Mouse (Mus musculus) intestine, embryonic 16.5 days (tissue): ENCODE results near the gene Zfp568. TPM values are rescaled to one million over a fixed set of nuclear protein-coding genes. Genes with fewer than 3 reads are reported as not detected.

ENCODE experiments used
- ATAC-seq: fragments of 200-750 bp; cut with Nextera tagmentation; 2 replicates; pipeline ENCODE4 v1.8.0; 2017; ENCODE audit warnings: moderate TSS enrichment, moderate library complexity
- H3K27ac ChIP-seq: fragments of 300-500 bp; sonication (generic); 2 replicates; pipeline ENCODE4 v1.5.1; 2014; ENCODE audit warnings: mild to moderate bottlenecking, low read length
- H3K27me3 ChIP-seq: fragments of 300-500 bp; sonication (generic); replicated peaks from 2 replicates; pipeline ENCODE4 v1.6.1; 2014; ENCODE audit warnings: low read length, control low read depth, mixed read lengths; ENCODE audit not compliant: control insufficient read depth, insufficient read depth
- H3K36me3 ChIP-seq: fragments of 300-500 bp; sonication (generic); 2 replicates; pipeline ENCODE4 v1.6.1; 2014; ENCODE audit warnings: low read length, control low read depth; ENCODE audit not compliant: control insufficient read depth, insufficient read depth
- H3K4me1 ChIP-seq: fragments of 300-500 bp; sonication (generic); 2 replicates; pipeline ENCODE4 v1.6.1; 2014; ENCODE audit warnings: low read length, control low read depth, mixed read lengths; ENCODE audit not compliant: control insufficient read depth, insufficient read depth
- H3K4me2 ChIP-seq: fragments of 300-500 bp; sonication (generic); 2 replicates; pipeline ENCODE4 v1.6.1; 2014; ENCODE audit warnings: low read depth, low read length, control low read depth
- H3K4me3 ChIP-seq: fragments of 300-500 bp; sonication (generic); 2 replicates; pipeline ENCODE4 v1.5.1; 2014; ENCODE audit warnings: mild to moderate bottlenecking, low read length
- H3K9ac ChIP-seq: fragments of 300-500 bp; sonication (generic); 2 replicates; pipeline ENCODE4 v1.6.1; 2014; ENCODE audit warnings: low read depth, low read length
- H3K9me3 ChIP-seq: fragments of 300-500 bp; sonication (generic); 2 replicates; pipeline ENCODE4 v1.6.1; 2016; ENCODE audit warnings: low read length, control low read depth; ENCODE audit not compliant: control insufficient read depth
- WGBS: fragments of 180-500 bp; shearing (Covaris S2); extraction: QIAGEN DNeasy Blood & Tissue Kit; methylation state at CpG from one replicate; pipeline ENCODE4 v1.1.7; 2014; 5-methylcytosine and 5-hydroxymethylcytosine counted together
- polyA plus RNA-seq: library from polyadenylated mRNA; unstranded; fragments of >200 nt; fragmentation: Nextera tagmentation; extraction: Ambion mirVana; gene quantifications from 2 replicates; pipeline ENCODE4 v1.2.1, GENCODE M21; 2015

Gene Zfp568
- 9.1 and 11.6 TPM in 2 replicates for polyA plus RNA-seq

DNA sequence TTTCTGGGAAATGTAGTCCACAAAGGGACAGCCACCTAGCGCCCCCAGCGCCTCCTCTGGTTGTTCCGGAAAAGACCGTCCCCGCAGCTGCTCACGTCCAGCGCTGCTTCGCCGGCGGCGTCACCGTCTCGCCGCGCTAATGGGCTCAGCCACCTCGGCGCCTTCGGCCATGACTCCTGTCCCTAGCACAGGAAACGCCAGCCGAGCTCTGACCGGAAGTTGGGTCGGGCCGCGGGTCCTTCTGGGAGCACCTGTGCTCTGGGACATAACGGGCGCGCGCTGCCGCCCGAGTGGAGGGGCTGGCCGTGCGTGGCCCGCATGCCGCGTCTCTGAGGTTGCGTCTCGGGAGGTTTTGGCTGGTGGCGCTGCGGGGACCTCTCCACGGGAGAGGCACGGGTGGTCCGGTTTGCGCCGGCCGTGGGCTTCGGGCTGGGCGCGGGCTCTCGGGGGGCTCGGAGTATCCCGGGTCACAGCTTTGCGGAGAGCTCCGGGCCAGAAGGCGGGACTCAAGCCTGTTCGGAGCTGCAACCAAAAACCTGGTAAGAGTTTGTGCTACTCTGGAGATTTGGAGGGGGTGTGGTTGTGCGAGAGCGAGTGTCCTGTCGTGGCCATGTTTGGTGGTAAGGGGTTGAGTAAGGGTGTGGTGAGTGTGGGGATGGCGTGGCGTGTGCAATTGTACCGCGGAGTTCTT lies at the start of gene Zfp568:
Zfp568 (plus strand) TSS at position 266 of the 691 bp plus-strand sequence.
- no peaks in the 10 kb centered on the region for H3K9me3 ChIP-seq
- under 1% methylated on average over 62 of the region's 62 CpGs for WGBS

DNA sequence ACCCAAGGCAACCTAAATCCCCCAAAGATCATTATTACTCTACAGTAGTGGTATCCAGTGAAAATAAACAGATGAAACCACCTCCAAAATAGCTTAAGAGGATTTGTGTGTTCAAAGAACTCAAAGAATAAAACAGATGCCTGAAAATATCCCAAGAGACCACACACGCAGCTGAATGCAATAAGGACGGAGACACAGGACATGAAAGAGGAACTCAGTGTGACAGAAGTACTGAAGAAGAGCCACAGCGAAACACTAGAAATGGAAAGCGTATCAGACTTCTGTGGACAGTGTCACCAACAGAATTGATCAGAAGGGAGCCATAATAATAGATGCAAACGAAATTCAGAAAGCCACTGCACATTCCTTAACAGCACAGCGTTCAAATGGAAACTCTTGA lies 44.9 kb upstream of the Zfp568 start:
- no peak for ATAC-seq
- no peak overlapping the region for H3K4me2 ChIP-seq
- H3K36me3 ChIP-seq = peaks cover 15% of the 10 kb centered on the region; the same call in 1 of the 2 replicates
- H3K9me3 ChIP-seq = no peaks in the 10 kb centered on the region
- no peak overlapping the region for H3K9ac ChIP-seq
- H3K27me3 ChIP-seq = no peaks in the 10 kb centered on the region
- H3K4me3 ChIP-seq = no peak overlapping the region
- 86% methylated on average over 6 of the region's 6 CpGs for WGBS
- H3K4me1 ChIP-seq = no peaks in the 10 kb centered on the region
- H3K27ac ChIP-seq = no peak overlapping the region

More for the DNA sequence above, at the start of gene Zfp568:
- H3K4me2 ChIP-seq = peak within 1 kb of the TSS; percentile 82
- peak within 1 kb of the TSS; percentile 93 for H3K9ac ChIP-seq
- H3K4me3 ChIP-seq = peak within 1 kb of the TSS; percentile 93
- no peaks in the 10 kb centered on the region for H3K27me3 ChIP-seq
- peak; percentile 95 for ATAC-seq
- peaks cover 24% of the 10 kb centered on the region for H3K4me1 ChIP-seq
- 0 out of 2 replicates have a peak, but pooled peaks cover 4% of the 10 kb centered on the region for H3K36me3 ChIP-seq
- H3K27ac ChIP-seq = peak within 1 kb of the TSS; percentile 98

DNA sequence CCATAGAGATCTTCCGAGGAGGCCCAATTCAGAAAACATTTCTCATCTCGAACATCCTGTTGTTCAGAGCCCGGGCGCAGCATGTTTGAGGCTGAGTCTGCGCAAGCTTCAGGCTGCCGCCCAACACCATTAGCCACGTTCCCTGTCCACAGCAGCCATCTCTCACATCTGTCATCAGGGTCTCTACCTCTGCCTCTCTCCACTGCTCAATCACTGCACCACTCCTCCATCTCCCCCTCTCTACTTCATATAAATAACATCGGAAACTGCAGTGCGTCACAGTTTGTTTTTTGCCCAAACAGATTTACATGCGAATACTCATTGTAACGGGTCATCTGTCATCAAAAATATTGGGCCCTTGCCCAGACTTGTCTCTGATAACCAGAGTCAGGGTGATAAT lies 42.7 kb upstream of the Zfp568 start:
- Histone ChIP-seq H3K4me3 (no peak overlapping the region), H3K27me3 (no peaks in the 10 kb centered on the region), H3K4me1 (no peaks in the 10 kb centered on the region), H3K9ac (no peak overlapping the region), H3K9me3 (no peaks in the 10 kb centered on the region), H3K4me2 (no peak overlapping the region), H3K27ac (no peak overlapping the region), H3K36me3 (0 out of 2 replicates have a peak, but pooled peaks cover 4% of the 10 kb centered on the region)
- no peak for ATAC-seq
- 88% methylated on average over 11 of the region's 11 CpGs for WGBS

DNA sequence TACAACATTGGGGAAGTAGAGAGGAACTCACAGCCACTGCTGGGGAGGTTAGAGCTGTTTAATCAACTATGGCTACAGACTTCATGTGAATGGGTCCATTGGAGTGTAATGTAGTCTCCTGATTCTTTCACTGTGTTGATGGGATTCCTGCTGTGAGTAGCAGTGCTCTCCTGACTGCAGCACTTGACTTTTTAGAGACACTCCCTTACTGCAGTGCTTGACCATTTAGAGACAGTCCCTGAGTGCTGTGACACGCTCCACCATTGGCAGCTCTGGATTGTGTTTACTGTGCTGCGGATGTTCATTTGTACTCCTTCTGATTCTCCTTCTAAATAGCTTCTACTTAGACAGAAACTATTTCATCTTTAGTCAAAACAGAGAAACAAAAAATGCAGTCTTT lies 41.0 kb upstream of the Zfp568 start:
- Histone ChIP-seq H3K27me3 (no peaks in the 10 kb centered on the region), H3K27ac (no peak overlapping the region), H3K4me2 (no peak overlapping the region), H3K4me3 (no peak overlapping the region), H3K4me1 (no peaks in the 10 kb centered on the region), H3K9me3 (no peaks in the 10 kb centered on the region), H3K9ac (no peak overlapping the region), H3K36me3 (0 out of 2 replicates have a peak, but pooled peaks cover 4% of the 10 kb centered on the region)
- WGBS = 33% methylated on average over 2 of the region's 2 CpGs
- ATAC-seq = no peak

DNA sequence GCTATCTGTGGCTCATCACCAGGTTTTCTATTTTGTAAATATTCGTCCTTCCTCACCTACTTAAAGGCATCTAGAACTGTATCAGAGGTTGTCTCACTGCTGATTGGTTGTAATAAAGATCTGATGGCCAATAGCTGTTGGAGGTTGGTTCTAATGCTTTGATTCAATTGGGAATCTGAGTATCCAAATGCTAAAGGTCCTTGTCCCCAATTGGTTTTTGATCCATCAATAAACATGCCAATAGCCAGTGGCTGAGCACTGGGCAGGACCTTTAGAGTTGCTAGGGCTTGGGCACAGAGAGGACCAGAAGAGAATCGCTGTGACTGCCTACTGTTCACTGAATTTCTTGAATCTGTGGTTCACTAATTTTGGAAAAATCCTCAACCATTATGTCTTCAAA lies 40.0 kb upstream of the Zfp568 start:
- H3K27me3 ChIP-seq = no peaks in the 10 kb centered on the region
- H3K36me3 ChIP-seq = 0 out of 2 replicates have a peak, but pooled peaks cover 4% of the 10 kb centered on the region
- no peaks in the 10 kb centered on the region for H3K4me1 ChIP-seq
- 79% methylated on average over 2 of the region's 2 CpGs for WGBS
- no peak overlapping the region for H3K4me2 ChIP-seq
- H3K4me3 ChIP-seq = no peak overlapping the region
- H3K27ac ChIP-seq = no peak overlapping the region
- no peak for ATAC-seq
- no peak overlapping the region for H3K9ac ChIP-seq
- no peaks in the 10 kb centered on the region for H3K9me3 ChIP-seq

DNA sequence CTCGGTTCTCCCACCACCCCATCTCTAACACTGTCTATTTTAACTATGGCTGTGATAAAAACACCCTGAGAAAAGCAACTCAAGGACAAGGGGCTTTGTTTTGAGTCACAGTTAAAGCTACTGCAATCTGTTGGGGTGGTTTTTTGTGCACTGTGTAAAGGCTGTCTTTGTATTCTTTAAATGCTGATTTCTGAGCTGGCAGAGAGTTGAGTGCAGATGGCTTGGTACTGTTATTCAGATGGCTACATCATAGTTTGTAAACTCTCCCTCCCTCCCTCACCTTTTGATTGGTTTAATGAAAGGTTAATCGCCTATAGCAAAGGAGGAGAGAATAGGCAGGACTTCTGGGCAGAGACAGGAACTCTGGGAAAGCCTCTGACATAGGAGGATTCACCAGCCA lies 39.6 kb upstream of the Zfp568 start:
- no peaks in the 10 kb centered on the region for H3K9me3 ChIP-seq
- no peak for ATAC-seq
- H3K4me3 ChIP-seq = no peak overlapping the region
- no peaks in the 10 kb centered on the region for H3K4me1 ChIP-seq
- H3K27ac ChIP-seq = no peak overlapping the region
- H3K4me2 ChIP-seq = no peak overlapping the region
- no peak overlapping the region for H3K9ac ChIP-seq
- H3K36me3 ChIP-seq = 0 out of 2 replicates have a peak, but pooled peaks cover 4% of the 10 kb centered on the region
- 84% methylated on average over 2 of the region's 2 CpGs for WGBS
- no peaks in the 10 kb centered on the region for H3K27me3 ChIP-seq

DNA sequence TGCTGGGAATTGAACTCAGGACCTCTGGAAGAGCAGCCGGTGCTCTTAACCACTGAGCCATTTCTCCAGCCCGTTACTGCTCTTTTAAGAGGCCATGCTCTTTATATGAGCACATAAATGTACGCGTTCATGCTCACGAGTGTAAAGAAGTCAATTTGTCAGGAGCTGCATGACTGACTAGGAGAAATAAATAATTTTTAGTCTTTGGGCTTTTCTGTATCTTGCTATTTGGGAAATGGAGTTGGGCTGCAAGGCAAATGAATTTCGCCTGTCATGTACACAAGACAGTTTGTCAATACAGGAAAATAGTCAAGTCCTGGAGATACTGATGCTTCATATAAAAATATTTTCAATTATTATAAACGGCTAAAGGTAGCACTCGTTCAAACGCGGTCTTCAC lies 30.7 kb upstream of the Zfp568 start:
- Histone ChIP-seq H3K27me3 (no peaks in the 10 kb centered on the region), H3K27ac (peak overlapping the region; percentile 96), H3K4me2 (peak overlapping the region; percentile 66), H3K4me1 (no peaks in the 10 kb centered on the region), H3K9ac (peak overlapping the region; percentile 99), H3K4me3 (peak overlapping the region; percentile 89), H3K36me3 (peaks cover 2% of the 10 kb centered on the region; the same call in 1 of the 2 replicates), H3K9me3 (no peaks in the 10 kb centered on the region)
- no peak for ATAC-seq
- WGBS = 41% methylated on average over 10 of the region's 10 CpGs

DNA sequence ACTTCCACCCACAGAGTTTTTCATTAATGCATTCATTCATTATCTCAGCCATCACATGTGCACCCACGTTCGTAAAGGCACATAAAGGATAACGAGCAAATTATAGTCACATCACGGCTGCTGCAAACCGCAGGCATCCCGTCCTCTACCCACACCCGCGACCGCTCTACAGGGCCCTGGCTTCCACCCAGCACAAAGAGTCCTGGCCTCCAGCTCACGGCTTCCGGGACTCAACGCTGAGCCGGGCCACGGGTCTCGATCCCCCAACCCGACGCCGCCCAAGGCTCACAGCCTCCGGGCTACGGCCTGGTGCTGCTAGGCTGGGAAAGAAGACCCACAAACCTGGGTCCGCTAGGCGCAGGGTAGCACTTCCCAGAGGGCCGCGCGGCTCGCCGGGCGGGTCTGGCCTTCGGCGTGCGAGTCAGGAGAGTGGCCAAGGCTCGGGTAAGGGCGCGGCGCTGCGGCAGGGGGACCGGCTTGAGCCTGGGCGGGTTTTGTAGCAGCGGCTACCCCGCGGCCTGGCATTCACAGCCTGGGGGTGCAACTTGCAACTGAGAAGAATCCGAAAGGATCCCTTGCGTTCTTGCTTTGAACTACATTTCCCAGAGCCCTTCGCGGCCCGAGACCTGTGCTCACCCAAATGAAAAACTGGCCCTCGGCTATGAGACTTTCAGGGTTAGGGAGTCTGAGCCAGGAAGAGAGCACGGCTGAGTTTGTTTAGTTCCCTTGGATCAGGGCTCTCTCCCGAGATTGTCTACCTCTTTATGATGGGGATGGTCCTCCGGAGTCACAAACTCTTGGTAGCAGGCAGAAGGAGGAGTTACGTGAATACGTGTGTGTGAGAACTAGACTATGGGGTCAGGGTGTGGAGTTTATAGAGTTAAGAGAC lies 30.0 kb upstream of the Zfp568 start, which contains the start of gene Zfp74:
Zfp74 (minus strand) TSS at position 577 of the 889 bp plus-strand sequence.
- peak; percentile 93 for ATAC-seq
- peak within 1 kb of the TSS; percentile 89 for H3K4me3 ChIP-seq
- 1% methylated on average over 52 of the region's 52 CpGs for WGBS

DNA sequence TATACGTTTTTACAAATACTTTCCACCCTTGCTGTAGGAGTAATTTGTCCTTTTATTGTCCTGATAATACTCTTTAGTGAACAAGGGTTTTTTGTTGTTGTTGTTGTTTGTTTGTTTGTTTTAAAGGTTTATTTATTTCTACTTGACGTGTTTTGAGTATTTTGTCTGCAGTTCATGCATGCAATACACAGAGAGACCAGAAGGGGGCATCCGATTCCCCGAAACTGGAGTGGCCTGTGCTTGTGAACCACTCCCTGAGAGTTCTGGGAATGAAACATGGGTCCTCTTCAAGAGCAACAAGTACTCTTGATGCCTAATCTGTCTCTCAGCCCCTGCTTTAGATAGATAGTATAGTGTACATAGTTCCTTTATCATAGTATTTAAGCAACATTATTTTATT lies 29.0 kb upstream of the Zfp568 start:
- peaks cover 2% of the 10 kb centered on the region; the same call in 1 of the 2 replicates for H3K36me3 ChIP-seq
- WGBS = 26% methylated on average over 4 of the region's 4 CpGs
- H3K4me3 ChIP-seq = no peak overlapping the region
- ATAC-seq = no peak
- H3K27ac ChIP-seq = no peak overlapping the region
- peak overlapping the region; percentile 66 for H3K4me2 ChIP-seq
- H3K9me3 ChIP-seq = no peaks in the 10 kb centered on the region
- no peaks in the 10 kb centered on the region for H3K4me1 ChIP-seq
- H3K27me3 ChIP-seq = no peaks in the 10 kb centered on the region
- no peak overlapping the region for H3K9ac ChIP-seq

More for the DNA sequence above, 30.0 kb upstream of the Zfp568 start, which contains the start of gene Zfp74:
- Histone ChIP-seq H3K4me2 (peak within 1 kb of the TSS; percentile 66), H3K27ac (peak within 1 kb of the TSS; percentile 96), H3K36me3 (peaks cover 2% of the 10 kb centered on the region; the same call in 1 of the 2 replicates), H3K27me3 (no peaks in the 10 kb centered on the region), H3K9ac (peak within 1 kb of the TSS; percentile 99), H3K4me1 (no peaks in the 10 kb centered on the region), H3K9me3 (no peaks in the 10 kb centered on the region)
